Mouse (Mus musculus) adipocyte (in vitro differentiated cells): ENCODE measurements around the gene Ccdc148.

Experiments
- DNase-seq: peaks from one replicate; pipeline ENCODE4 v3.0.0-alpha.2; 2016; ENCODE audit warnings: low spot score

Ccdc148 gene

GRCm38 (mm10) chr2:58783526-58783925 lies 377.0 kb downstream of the Ccdc148 start:
- DNase-seq, result no peak

- DNase-seq, result no peak
Observed at GRCm38 (mm10) chr2:58778986-58779495, 381.4 kb downstream of the Ccdc148 start.

GRCm38 (mm10) chr2:58773833-58774232 lies 386.6 kb downstream of the Ccdc148 start:
- no peak for DNase-seq
